Mouse (Mus musculus) liver, embryonic 12.5 days (tissue): ENCODE measurements around the gene Nr2e3. TPM values are rescaled to one million over a fixed set of nuclear protein-coding genes. Genes with fewer than 3 reads are reported as not detected.
A peak's percentile ranks its signal among the peaks of the same experiment; 100 is the strongest.
"Not testable (repeated sequence)": the region's sequence is repeated elsewhere in the genome, so short reads cannot be mapped to it uniquely, and the experiment has no call there.

Experiments
- ATAC-seq: fragments of 200-750 bp; cut with Nextera tagmentation; 2 replicates; pipeline ENCODE4 v1.8.0; 2017; ENCODE audit warnings: moderate number of reproducible peaks, mild to moderate bottlenecking, moderate library complexity
- H3K27ac ChIP-seq: fragments of 300-500 bp; sonication (generic); 2 replicates; pipeline ENCODE4 v1.5.1; 2016; ENCODE audit warnings: mild to moderate bottlenecking
- H3K27me3 ChIP-seq: fragments of 300-500 bp; sonication (generic); replicated peaks from 2 replicates; pipeline ENCODE4 v1.6.1; 2016; ENCODE audit warnings: mild to moderate bottlenecking, moderate library complexity
- H3K36me3 ChIP-seq: fragments of 300-500 bp; sonication (generic); 2 replicates; pipeline ENCODE4 v1.6.1; 2016; ENCODE audit warnings: mild to moderate bottlenecking, moderate library complexity
- H3K4me1 ChIP-seq: fragments of 300-500 bp; sonication (generic); 2 replicates; pipeline ENCODE4 v1.6.1; 2016
- H3K4me2 ChIP-seq: fragments of 300-500 bp; sonication (generic); 2 replicates; pipeline ENCODE4 v1.6.1; 2016; ENCODE audit warnings: mild to moderate bottlenecking, moderate library complexity
- H3K4me3 ChIP-seq: fragments of 300-500 bp; sonication (generic); 2 replicates; pipeline ENCODE4 v1.5.1; 2016; ENCODE audit warnings: mild to moderate bottlenecking, moderate library complexity
- H3K9ac ChIP-seq: fragments of 300-500 bp; sonication (generic); 2 replicates; pipeline ENCODE4 v1.6.1; 2016; ENCODE audit warnings: mild to moderate bottlenecking, moderate library complexity
- H3K9me3 ChIP-seq: fragments of 300-500 bp; sonication (generic); replicated peaks from 2 replicates; pipeline ENCODE4 v1.6.1; 2016; ENCODE audit warnings: mild to moderate bottlenecking, moderate library complexity
- WGBS: fragments of 180-500 bp; shearing (Covaris S2); methylation state at CpG from one replicate; pipeline ENCODE4 v1.1.7; 2016; ENCODE audit not compliant: insufficient replicate concordance; 5-methylcytosine and 5-hydroxymethylcytosine counted together
- polyA plus RNA-seq: library from polyadenylated mRNA; unstranded; fragments of >200 nt; fragmentation: Nextera tagmentation; extraction: Ambion mirVana; gene quantifications from 2 replicates; pipeline ENCODE4 v1.2.1, GENCODE M21; 2016

Nr2e3 gene
- polyA plus RNA-seq, 1 experiment from 2014 or later, result not detected

DNA sequence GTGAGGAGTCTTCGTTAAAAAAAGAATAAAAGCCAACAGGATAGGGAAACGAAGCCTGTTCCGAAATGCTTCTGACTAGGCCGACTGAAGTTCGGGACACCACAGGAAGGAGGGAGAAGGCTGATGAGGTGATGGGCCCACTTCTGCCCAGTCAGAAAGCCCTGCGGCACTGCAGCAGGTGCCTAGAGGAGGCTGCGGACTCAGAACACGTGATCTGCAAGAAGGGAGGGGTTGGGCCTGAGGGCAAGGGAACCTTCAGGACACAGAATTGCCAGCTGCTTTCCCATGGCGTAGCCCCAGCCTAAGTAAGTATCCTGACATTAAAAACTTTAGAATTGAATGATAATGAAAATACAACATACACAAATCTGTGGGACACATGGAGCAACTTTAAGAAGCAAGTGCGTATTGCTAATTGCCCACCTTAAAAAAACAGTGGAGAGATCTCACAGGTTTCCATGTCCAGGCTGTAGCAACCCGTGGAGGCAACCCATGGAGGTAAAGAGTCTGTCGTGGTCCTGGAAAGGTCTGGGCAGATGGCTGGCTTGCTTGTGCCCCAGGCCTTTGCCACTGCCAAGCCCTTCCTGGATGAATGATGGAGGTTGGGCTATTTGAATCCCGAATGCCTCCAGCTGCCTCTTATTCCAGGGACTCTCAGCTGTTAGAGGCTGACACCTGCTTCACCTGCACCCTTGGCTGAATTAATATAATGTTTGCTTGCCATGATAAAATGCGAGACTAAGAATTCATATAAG lies 919 bp upstream of the Nr2e3 start:
- no peak for ATAC-seq
- Histone ChIP-seq H3K27me3 (peaks cover 5% of the 10 kb centered on the region), H3K36me3 (no peaks in the 10 kb centered on the region), H3K9me3 (no peaks in the 10 kb centered on the region), H3K4me2 (no peak overlapping the region), H3K27ac (no peak overlapping the region), H3K4me1 (no peaks in the 10 kb centered on the region), H3K9ac (no peak overlapping the region), H3K4me3 (no peak overlapping the region)
- 61% methylated on average over 14 of the region's 14 CpGs for WGBS

DNA sequence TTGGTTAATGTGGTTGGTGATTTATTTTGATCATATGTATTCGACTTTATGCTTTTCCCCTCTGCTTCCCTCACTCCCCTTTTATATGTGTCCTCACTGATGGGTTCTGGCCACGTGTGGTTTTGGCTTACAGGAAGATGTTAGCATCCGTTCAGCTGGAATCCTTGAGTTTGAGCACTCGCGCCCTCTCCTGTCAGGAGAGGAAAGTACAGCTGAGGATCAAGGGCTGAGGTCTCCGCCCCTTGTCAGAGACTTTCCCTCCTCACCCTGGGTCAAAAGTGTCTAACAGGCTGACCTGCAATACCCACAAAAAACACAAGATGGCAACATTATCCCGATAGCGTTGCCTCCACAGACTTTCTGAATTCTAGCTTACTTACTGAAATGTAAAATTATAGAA lies 1.2 kb downstream of the Nr2e3 start:
- H3K27ac ChIP-seq, result no peak overlapping the region
- no peak overlapping the region for H3K9ac ChIP-seq
- WGBS, result 1% methylated on average over 8 of the region's 8 CpGs
- no peak overlapping the region for H3K4me2 ChIP-seq
- ATAC-seq, result no peak
- H3K4me3 ChIP-seq, result no peak overlapping the region
- no peaks in the 10 kb centered on the region for H3K9me3 ChIP-seq
- H3K4me1 ChIP-seq, result no peaks in the 10 kb centered on the region
- no peaks in the 10 kb centered on the region for H3K36me3 ChIP-seq
- peaks cover 5% of the 10 kb centered on the region; the same call in 1 of the 2 replicates for H3K27me3 ChIP-seq

- H3K9ac ChIP-seq, H3K27me3 ChIP-seq, H3K4me1 ChIP-seq, H3K9me3 ChIP-seq, ATAC-seq, H3K4me3 ChIP-seq, H3K36me3 ChIP-seq, H3K4me2 ChIP-seq, H3K27ac ChIP-seq: not testable (repeated sequence)
- WGBS, result 70% methylated on average over 1 of the region's 1 CpGs
Measured at GRCm38 (mm10) chr9:59958115-59958514, 2.3 kb downstream of the Nr2e3 start.

DNA sequence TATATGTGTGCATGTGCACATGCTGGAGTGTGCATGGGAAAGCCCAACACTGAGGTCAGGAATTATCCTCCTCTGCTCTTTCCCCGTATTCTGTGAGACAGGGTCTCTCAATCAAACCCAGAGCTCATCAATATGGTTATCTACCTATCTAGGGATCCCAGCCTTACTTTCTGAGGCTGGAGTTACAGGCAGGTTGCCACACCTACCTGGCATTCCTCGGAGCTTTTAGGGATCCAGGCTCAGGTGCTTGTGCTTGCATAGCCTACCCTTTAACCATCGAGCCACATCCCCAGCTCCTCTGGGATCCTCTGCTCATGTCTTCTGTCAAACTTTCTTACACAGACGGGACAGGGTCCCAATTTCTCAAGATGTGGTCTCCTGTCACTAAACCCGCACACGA lies 4.0 kb downstream of the Nr2e3 start:
- Histone ChIP-seq H3K4me3 (no peak overlapping the region), H3K9me3 (no peaks in the 10 kb centered on the region), H3K4me2 (no peak overlapping the region)

DNA sequence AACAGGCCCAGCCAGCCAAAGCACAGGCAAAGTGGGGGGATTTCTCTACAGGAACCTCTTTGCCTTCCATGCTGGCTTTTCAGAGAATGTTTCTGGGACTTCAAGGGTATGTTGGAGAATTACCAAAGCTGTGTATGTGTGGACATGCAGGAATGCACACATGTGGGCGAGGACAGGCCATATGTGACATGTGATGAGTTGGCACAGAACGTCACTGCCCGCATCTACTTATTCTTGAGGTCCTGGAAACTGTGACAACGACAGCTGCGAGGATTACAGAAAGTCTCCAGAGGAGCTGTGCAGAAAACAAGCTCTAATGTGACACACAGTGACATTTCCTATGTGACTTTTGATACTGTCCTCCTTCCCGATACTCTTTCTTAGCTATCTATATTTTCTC lies 4.8 kb downstream of the Nr2e3 start:
- Histone ChIP-seq H3K27me3 (no peaks in the 10 kb centered on the region; the same call in 1 of the 2 replicates), H3K36me3 (no peaks in the 10 kb centered on the region), H3K4me3 (no peak overlapping the region), H3K4me2 (no peak overlapping the region), H3K9ac (no peak overlapping the region), H3K4me1 (peaks cover 7% of the 10 kb centered on the region; the same call in 1 of the 2 replicates), H3K27ac (no peak overlapping the region), H3K9me3 (no peaks in the 10 kb centered on the region)
- WGBS, result 67% methylated on average over 6 of the region's 6 CpGs
- no peak for ATAC-seq

More for the DNA sequence above, 4.0 kb downstream of the Nr2e3 start:
- ATAC-seq, result no peak
- H3K27ac ChIP-seq, result no peak overlapping the region
- 40% methylated on average over 6 of the region's 6 CpGs for WGBS
- H3K27me3 ChIP-seq, result peaks cover 5% of the 10 kb centered on the region; the same call in 1 of the 2 replicates
- peaks cover 7% of the 10 kb centered on the region; the same call in 1 of the 2 replicates for H3K4me1 ChIP-seq
- H3K9ac ChIP-seq, result no peak overlapping the region
- no peaks in the 10 kb centered on the region for H3K36me3 ChIP-seq

DNA sequence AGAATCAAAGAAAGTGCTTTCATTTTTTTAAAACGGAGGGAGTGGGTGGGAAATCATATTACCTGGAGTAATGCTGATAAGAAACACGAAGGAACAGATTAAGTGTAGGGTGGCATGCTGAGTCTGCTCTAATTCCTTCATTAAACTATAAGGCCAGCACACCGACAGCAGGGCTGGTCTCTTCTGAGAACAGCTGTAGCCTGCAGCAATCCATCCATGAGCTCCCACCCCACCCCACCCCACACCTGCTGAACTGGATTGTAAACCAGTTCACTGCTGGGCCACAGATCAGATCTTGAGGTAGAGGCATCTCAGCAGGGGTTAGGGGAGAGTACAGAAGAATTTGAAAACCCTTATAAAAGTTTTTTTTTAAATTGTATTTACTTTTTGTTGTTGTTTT lies 5.3 kb downstream of the Nr2e3 start:
- Histone ChIP-seq H3K27ac (no peak overlapping the region), H3K9ac (no peak overlapping the region), H3K36me3 (no peaks in the 10 kb centered on the region), H3K27me3 (no peaks in the 10 kb centered on the region; the same call in 1 of the 2 replicates), H3K4me2 (no peak overlapping the region), H3K4me1 (peaks cover 7% of the 10 kb centered on the region; the same call in 1 of the 2 replicates), H3K9me3 (no peaks in the 10 kb centered on the region), H3K4me3 (no peak overlapping the region)
- WGBS, result 56% methylated on average over 3 of the region's 3 CpGs
- ATAC-seq, result no peak

DNA sequence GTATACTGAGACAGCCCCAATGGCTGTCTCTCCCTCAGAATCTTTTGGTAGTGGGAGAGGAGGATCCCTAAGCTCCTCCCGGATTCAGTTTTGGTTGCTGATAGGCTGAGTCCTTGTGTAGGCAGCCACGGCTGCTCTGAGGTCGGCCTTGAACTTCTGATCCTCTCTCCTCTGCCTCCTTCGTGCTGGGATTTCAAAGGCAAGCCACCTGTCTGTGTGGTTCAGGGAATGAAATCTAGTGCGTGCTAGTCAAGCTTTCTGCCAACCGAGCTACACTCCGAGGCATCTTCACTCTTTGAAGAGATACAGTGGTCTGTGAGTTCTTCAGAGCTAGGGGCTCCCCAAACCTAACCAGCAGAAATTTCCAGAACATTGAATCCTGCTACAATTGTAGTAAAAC lies 6.9 kb downstream of the Nr2e3 start:
- Histone ChIP-seq H3K36me3 (no peaks in the 10 kb centered on the region), H3K4me3 (no peak overlapping the region), H3K4me1 (peaks cover 7% of the 10 kb centered on the region; the same call in 1 of the 2 replicates), H3K27me3 (peaks cover 5% of the 10 kb centered on the region; the same call in 1 of the 2 replicates), H3K9me3 (no peaks in the 10 kb centered on the region), H3K9ac (no peak overlapping the region), H3K4me2 (no peak overlapping the region), H3K27ac (no peak overlapping the region)
- ATAC-seq, result no peak
- 75% methylated on average over 7 of the region's 7 CpGs for WGBS

DNA sequence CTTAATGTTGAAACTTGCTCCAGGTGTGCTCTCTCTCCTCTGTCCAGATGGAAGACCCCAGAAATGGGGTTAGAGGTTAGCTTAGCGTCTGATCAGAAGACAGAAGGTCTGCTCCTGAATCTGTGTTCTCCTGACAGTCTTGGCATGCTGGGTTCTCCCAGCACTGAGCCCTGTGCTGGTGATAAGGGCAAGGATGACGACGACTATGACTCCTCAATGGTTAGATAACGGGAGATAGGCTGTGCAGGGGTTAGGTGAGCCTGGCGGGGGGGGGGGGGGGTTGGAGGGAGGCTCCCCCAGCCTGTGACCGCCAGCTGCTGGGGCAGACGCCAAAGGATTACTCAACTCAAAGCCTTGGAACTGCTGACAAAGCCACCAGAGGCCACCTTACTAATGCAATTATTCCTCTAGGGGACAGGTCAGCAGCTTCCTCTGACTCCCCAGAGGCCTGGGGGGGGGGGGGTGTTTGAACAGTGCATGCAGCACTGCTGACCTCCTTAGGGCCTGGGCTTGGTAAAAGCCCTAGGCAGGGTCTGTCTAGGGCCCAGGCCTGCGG lies 7.9 kb downstream of the Nr2e3 start:
- H3K9ac ChIP-seq, result no peak overlapping the region
- WGBS, result 33% methylated on average over 7 of the region's 8 CpGs
- H3K4me1 ChIP-seq, result peaks cover 7% of the 10 kb centered on the region; the same call in 1 of the 2 replicates
- no peaks in the 10 kb centered on the region for H3K9me3 ChIP-seq
- H3K27ac ChIP-seq, result no peak overlapping the region
- H3K27me3 ChIP-seq, result peaks cover 5% of the 10 kb centered on the region; the same call in 1 of the 2 replicates
- H3K4me2 ChIP-seq, result no peak overlapping the region
- H3K36me3 ChIP-seq, result no peaks in the 10 kb centered on the region
- 0 out of 2 replicates have a peak, but pooled peaks have one; percentile 30 for ATAC-seq
- no peak overlapping the region for H3K4me3 ChIP-seq

- Histone ChIP-seq H3K9me3 (no peaks in the 10 kb centered on the region), H3K27ac (no peak overlapping the region), H3K4me1 (peaks cover 7% of the 10 kb centered on the region; the same call in 1 of the 2 replicates), H3K27me3 (peaks cover 5% of the 10 kb centered on the region; the same call in 1 of the 2 replicates), H3K9ac (no peak overlapping the region), H3K4me2 (no peak overlapping the region), H3K36me3 (no peaks in the 10 kb centered on the region), H3K4me3 (no peak overlapping the region)
- WGBS, result 52% methylated on average over 4 of the region's 4 CpGs
- no peak for ATAC-seq
Measured at GRCm38 (mm10) chr9:59951943-59952342, 8.5 kb downstream of the Nr2e3 start.

GRCm38 (mm10) chr9:59951001-59951750 lies 9.3 kb downstream of the Nr2e3 start:
- peaks cover 5% of the 10 kb centered on the region; the same call in 1 of the 2 replicates for H3K27me3 ChIP-seq
- no peaks in the 10 kb centered on the region for H3K36me3 ChIP-seq
- WGBS, result 77% methylated on average over 9 of the region's 9 CpGs
- no peak overlapping the region for H3K4me2 ChIP-seq
- no peak overlapping the region for H3K4me3 ChIP-seq
- H3K9me3 ChIP-seq, result no peaks in the 10 kb centered on the region
- H3K27ac ChIP-seq, result no peak overlapping the region
- no peak overlapping the region for H3K9ac ChIP-seq
- no peak for ATAC-seq
- peaks cover 7% of the 10 kb centered on the region; the same call in 1 of the 2 replicates for H3K4me1 ChIP-seq

GRCm38 (mm10) chr9:59949981-59950380 lies 10.5 kb downstream of the Nr2e3 start:
- Histone ChIP-seq H3K9me3 (no peaks in the 10 kb centered on the region), H3K9ac (no peak overlapping the region), H3K4me3 (no peak overlapping the region), H3K4me1 (peaks cover 7% of the 10 kb centered on the region; the same call in 1 of the 2 replicates), H3K4me2 (no peak overlapping the region), H3K27ac (no peak overlapping the region), H3K27me3 (0 out of 2 replicates have a peak, but pooled peaks cover 5% of the 10 kb centered on the region), H3K36me3 (no peaks in the 10 kb centered on the region)
- no peak for ATAC-seq
- 76% methylated on average over 5 of the region's 5 CpGs for WGBS

- H3K4me3 ChIP-seq, result no peak overlapping the region
- no peaks in the 10 kb centered on the region for H3K36me3 ChIP-seq
- no peak overlapping the region for H3K27ac ChIP-seq
- ATAC-seq, result no peak
- WGBS, result 57% methylated on average over 6 of the region's 6 CpGs
- H3K4me2 ChIP-seq, result no peak overlapping the region
- peaks cover 7% of the 10 kb centered on the region; the same call in 1 of the 2 replicates for H3K4me1 ChIP-seq
- no peaks in the 10 kb centered on the region for H3K9me3 ChIP-seq
- no peak overlapping the region for H3K9ac ChIP-seq
- 0 out of 2 replicates have a peak, but pooled peaks cover 5% of the 10 kb centered on the region for H3K27me3 ChIP-seq
Measured at GRCm38 (mm10) chr9:59949511-59949910, 10.9 kb downstream of the Nr2e3 start.
